Mouse (Mus musculus): ENCODE measurements at regions not wholly inside any gene's neighbourhood (a gene's known extent, or its start where the extent isn't known, plus 50 kb on each side); places are given as distances from the start of the nearest gene placed in this dataset.

- no peak overlapping the region for H3K4me3 ChIP-seq (replicated peaks; ENCODE audit: low read length)
- H3K4me1 ChIP-seq (replicated peaks; ENCODE audit: low read depth, low read length): no peaks in the 10 kb centered on the region
- peaks cover 8% of the 10 kb centered on the region for H3K9me3 ChIP-seq (ENCODE audit: low read length)
- H3K36me3 ChIP-seq (ENCODE audit: insufficient read depth, low read length): no peaks in the 10 kb centered on the region
- TF ChIP-seq POU5F1 (IDR thresholded peaks at IDR 0.05; ENCODE audit: borderline replicate concordance, low read length): no peak
- no peak for TF ChIP-seq CTCF (conservative IDR thresholded peaks at IDR 0.05; ENCODE audit: low read length)
- TF ChIP-seq NANOG (IDR thresholded peaks at IDR 0.05; ENCODE audit: borderline replicate concordance, low read length): no peak
- H3K27me3 ChIP-seq (ENCODE audit: insufficient read depth, low read length): no peaks in the 10 kb centered on the region
Observed at GRCm38 (mm10) chr16:73835715-73836440, 575.7 kb downstream of the Robo2 start.

GRCm38 (mm10) chr16:73821387-73822338, 590.0 kb downstream of the Robo2 start:
- Histone ChIP-seq H3K9me3 (ENCODE audit: low read length) (no peaks in the 10 kb centered on the region), H3K4me1 (replicated peaks; ENCODE audit: low read depth, low read length) (no peaks in the 10 kb centered on the region), H3K27me3 (ENCODE audit: insufficient read depth, low read length) (no peaks in the 10 kb centered on the region), H3K36me3 (ENCODE audit: insufficient read depth, low read length) (no peaks in the 10 kb centered on the region), H3K4me3 (replicated peaks; ENCODE audit: low read length) (no peak overlapping the region)
- no peak for TF ChIP-seq POU5F1 (IDR thresholded peaks at IDR 0.05; ENCODE audit: borderline replicate concordance, low read length)
- TF ChIP-seq CTCF (conservative IDR thresholded peaks at IDR 0.05; ENCODE audit: low read length): no peak
- TF ChIP-seq NANOG (IDR thresholded peaks at IDR 0.05; ENCODE audit: borderline replicate concordance, low read length): no peak

GRCm38 (mm10) chr16:73804572-73804971, 607.1 kb downstream of the Robo2 start:
- Histone ChIP-seq H3K36me3 (ENCODE audit: insufficient read depth, low read length) (no peaks in the 10 kb centered on the region), H3K27me3 (ENCODE audit: insufficient read depth, low read length) (no peaks in the 10 kb centered on the region), H3K9me3 (ENCODE audit: low read length) (peaks cover under 1% of the 10 kb centered on the region; the same call in 1 of the 2 replicates), H3K4me1 (replicated peaks; ENCODE audit: low read depth, low read length) (no peaks in the 10 kb centered on the region), H3K4me3 (replicated peaks; ENCODE audit: low read length) (no peak overlapping the region)
- TF ChIP-seq NANOG (IDR thresholded peaks at IDR 0.05; ENCODE audit: borderline replicate concordance, low read length) (no peak), POU5F1 (IDR thresholded peaks at IDR 0.05; ENCODE audit: borderline replicate concordance, low read length) (no peak), CTCF (conservative IDR thresholded peaks at IDR 0.05; ENCODE audit: low read length) (no peak)

- no peak for TF ChIP-seq NANOG (IDR thresholded peaks at IDR 0.05; ENCODE audit: borderline replicate concordance, low read length)
- TF ChIP-seq CTCF (conservative IDR thresholded peaks at IDR 0.05; ENCODE audit: low read length): no peak
- TF ChIP-seq POU5F1 (IDR thresholded peaks at IDR 0.05; ENCODE audit: borderline replicate concordance, low read length): no peak
- no peaks in the 10 kb centered on the region for H3K9me3 ChIP-seq (ENCODE audit: low read length)
- no peaks in the 10 kb centered on the region for H3K27me3 ChIP-seq (ENCODE audit: insufficient read depth, low read length)
- H3K36me3 ChIP-seq (ENCODE audit: insufficient read depth, low read length): no peaks in the 10 kb centered on the region
- H3K4me3 ChIP-seq (replicated peaks; ENCODE audit: low read length): no peak overlapping the region
- H3K4me1 ChIP-seq (replicated peaks; ENCODE audit: low read depth, low read length): no peaks in the 10 kb centered on the region
Observed at GRCm38 (mm10) chr16:73796528-73797171, 615.0 kb downstream of the Robo2 start.

GRCm38 (mm10) chr16:73785074-73785438, 626.6 kb downstream of the Robo2 start:
- H3K4me1 ChIP-seq (replicated peaks; ENCODE audit: low read depth, low read length): no peaks in the 10 kb centered on the region
- H3K27me3 ChIP-seq (ENCODE audit: insufficient read depth, low read length): no peaks in the 10 kb centered on the region
- H3K36me3 ChIP-seq (ENCODE audit: insufficient read depth, low read length): no peaks in the 10 kb centered on the region
- no peak overlapping the region for H3K4me3 ChIP-seq (replicated peaks; ENCODE audit: low read length)
- TF ChIP-seq CTCF (conservative IDR thresholded peaks at IDR 0.05; ENCODE audit: low read length): no peak
- TF ChIP-seq POU5F1 (IDR thresholded peaks at IDR 0.05; ENCODE audit: borderline replicate concordance, low read length): no peak
- TF ChIP-seq NANOG (IDR thresholded peaks at IDR 0.05; ENCODE audit: borderline replicate concordance, low read length): no peak
- no peaks in the 10 kb centered on the region for H3K9me3 ChIP-seq (ENCODE audit: low read length)

- Histone ChIP-seq H3K4me1 (replicated peaks; ENCODE audit: low read depth, low read length) (no peaks in the 10 kb centered on the region), H3K27me3 (ENCODE audit: insufficient read depth, low read length) (no peaks in the 10 kb centered on the region), H3K9me3 (ENCODE audit: low read length) (no peaks in the 10 kb centered on the region), H3K36me3 (ENCODE audit: insufficient read depth, low read length) (no peaks in the 10 kb centered on the region), H3K4me3 (replicated peaks; ENCODE audit: low read length) (no peak overlapping the region)
- TF ChIP-seq NANOG (IDR thresholded peaks at IDR 0.05; ENCODE audit: borderline replicate concordance, low read length) (no peak), POU5F1 (IDR thresholded peaks at IDR 0.05; ENCODE audit: borderline replicate concordance, low read length) (no peak), CTCF (conservative IDR thresholded peaks at IDR 0.05; ENCODE audit: low read length) (no peak)
Observed at GRCm38 (mm10) chr16:73784296-73785073, 627.1 kb downstream of the Robo2 start.

GRCm38 (mm10) chr16:73772454-73772853, 639.2 kb downstream of the Robo2 start:
- Histone ChIP-seq H3K36me3 (ENCODE audit: insufficient read depth, low read length) (no peaks in the 10 kb centered on the region), H3K9me3 (ENCODE audit: low read length) (no peaks in the 10 kb centered on the region), H3K4me3 (replicated peaks; ENCODE audit: low read length) (no peak overlapping the region), H3K4me1 (replicated peaks; ENCODE audit: low read depth, low read length) (no peaks in the 10 kb centered on the region), H3K27me3 (ENCODE audit: insufficient read depth, low read length) (no peaks in the 10 kb centered on the region)
- TF ChIP-seq POU5F1 (IDR thresholded peaks at IDR 0.05; ENCODE audit: borderline replicate concordance, low read length) (no peak), CTCF (conservative IDR thresholded peaks at IDR 0.05; ENCODE audit: low read length) (no peak), NANOG (IDR thresholded peaks at IDR 0.05; ENCODE audit: borderline replicate concordance, low read length) (no peak)

All from E14TG2a.4 (cell line).